In genomic region chr17:33842966-33843795, GRCm38 (mm10) we compare ENCODE assay signal across 8 mouse cellular contexts. TPM values are rescaled to one million over a fixed set of nuclear protein-coding genes. Genes with fewer than 3 reads are reported as not detected.
DNase-seq lines count a peak whose midpoint lies in the region; ATAC-seq lines count a peak whose summit lies in the region.

Gene Cd320, plus strand, starts transcription at chr17:33843091.

- peaks cover 24% of the 10 kb centered on the region for H3K36me3 ChIP-seq in heart, embryonic 14.5 days (ENCODE audit: control insufficient read depth, insufficient read depth, low read length)
- H3K36me3 ChIP-seq in liver, embryonic 13.5 days: peaks cover 20% of the 10 kb centered on the region
- H3K36me3 ChIP-seq in stomach, embryonic 16.5 days (ENCODE audit: control insufficient read depth, insufficient read depth, low read length): no peaks in the 10 kb centered on the region

- H3K4me1 ChIP-seq in brown adipose tissue, adult 24 weeks (ENCODE audit: control insufficient read depth, insufficient read depth, insufficient read length, low read length): no peaks in the 10 kb centered on the region; the same call in 1 of the 2 replicates
- H3K4me1 ChIP-seq in heart, embryonic 14.5 days (ENCODE audit: control insufficient read depth in 2 of 2, insufficient read depth in 2 of 2, low read length in 2 of 2): peaks cover 3 to 4% of the 10 kb centered on the region in 2 experiments; a peak in 1 of 4 replicates
- H3K4me1 ChIP-seq in liver, embryonic 13.5 days (replicated peaks): peaks cover 31% of the 10 kb centered on the region
- peaks cover 11% of the 10 kb centered on the region; the same call in 1 of the 2 replicates for H3K4me1 ChIP-seq in stomach, embryonic 16.5 days (ENCODE audit: control insufficient read depth, insufficient read depth, low read length)

- under 1% methylated on average over 45 of the region's 45 CpGs for WGBS in heart, embryonic 14.5 days
- under 1% methylated on average over 45 of the region's 45 CpGs for WGBS in liver, embryonic 13.5 days (ENCODE audit: insufficient replicate concordance)
- WGBS in stomach, embryonic 16.5 days: under 1% methylated on average over 45 of the region's 45 CpGs

- H3K9me3 ChIP-seq in heart, embryonic 14.5 days (ENCODE audit: control insufficient read depth, low read length): no peaks in the 10 kb centered on the region
- H3K9me3 ChIP-seq in liver, embryonic 13.5 days (replicated peaks): no peaks in the 10 kb centered on the region
- H3K9me3 ChIP-seq in stomach, embryonic 16.5 days (replicated peaks; ENCODE audit: control insufficient read depth, low read length): no peaks in the 10 kb centered on the region

- peak; percentile 82 for ATAC-seq in heart, embryonic 14.5 days (ENCODE audit: insufficient number of reproducible peaks, insufficient read depth, low FRiP score, low read depth)
- peak; percentile 90 for ATAC-seq in liver, embryonic 13.5 days (ENCODE audit: low read depth)
- peak; percentile 93 for ATAC-seq in stomach, embryonic 16.5 days (ENCODE audit: insufficient read depth, low FRiP score)

- peak within 1 kb of the TSS; percentile 81 for H3K9ac ChIP-seq in heart, embryonic 14.5 days (ENCODE audit: low read length)
- H3K9ac ChIP-seq in liver, embryonic 13.5 days: peak within 1 kb of the TSS; percentile 74
- peak within 1 kb of the TSS; percentile 85 for H3K9ac ChIP-seq in stomach, embryonic 16.5 days (ENCODE audit: low read length)

- peak within 1 kb of the TSS; percentile 15; the same call in 1 of the 2 replicates for H3K27ac ChIP-seq in brown adipose tissue, adult 24 weeks (replicated peaks; ENCODE audit: low read depth, low read length)
- 0 out of 4 replicates have a peak within 1 kb of the TSS, but pooled peaks of 1 of the 2 experiments have one; percentile 19 for H3K27ac ChIP-seq in heart, embryonic 14.5 days (replicated peaks in 1 of 2; ENCODE audit: control insufficient read depth in 1 of 2, insufficient read depth in 1 of 2, low read depth in 2 of 2, low read length in 2 of 2)
- peak within 1 kb of the TSS; percentile 15; the same call in 1 of the 2 replicates for H3K27ac ChIP-seq in liver, embryonic 13.5 days
- H3K27ac ChIP-seq in stomach, embryonic 16.5 days (ENCODE audit: low read length): no peak within 1 kb of the TSS

- H3K27me3 ChIP-seq in heart, embryonic 14.5 days (ENCODE audit: control insufficient read depth, insufficient read depth, low read length): no peaks in the 10 kb centered on the region
- H3K27me3 ChIP-seq in liver, embryonic 13.5 days: no peaks in the 10 kb centered on the region
- H3K27me3 ChIP-seq in stomach, embryonic 16.5 days (ENCODE audit: control insufficient read depth, insufficient read depth, low read length): no peaks in the 10 kb centered on the region

- H3K4me3 ChIP-seq in brown adipose tissue, adult 24 weeks (ENCODE audit: insufficient read depth, low read depth, low read length): peak within 1 kb of the TSS; percentile 90
- peak within 1 kb of the TSS; percentile 63 to 89 for H3K4me3 ChIP-seq in heart, embryonic 14.5 days (ENCODE audit: control insufficient read depth in 1 of 2, insufficient read depth in 1 of 2, low read depth in 1 of 2, low read length in 2 of 2)
- peak within 1 kb of the TSS; percentile 80 for H3K4me3 ChIP-seq in liver, embryonic 13.5 days (replicated peaks)
- peak within 1 kb of the TSS; percentile 95 for H3K4me3 ChIP-seq in stomach, embryonic 16.5 days (replicated peaks; ENCODE audit: low read length)

- H3K4me2 ChIP-seq in heart, embryonic 14.5 days (ENCODE audit: low read length): peak within 1 kb of the TSS; percentile 93
- peak within 1 kb of the TSS; percentile 86 for H3K4me2 ChIP-seq in liver, embryonic 13.5 days
- H3K4me2 ChIP-seq in stomach, embryonic 16.5 days (ENCODE audit: low read depth, low read length): peak within 1 kb of the TSS; percentile 98

- peak; percentile 96 for DNase-seq in CD4-positive, CD25-positive, alpha-beta regulatory T cell, adult 2 months (ENCODE audit: low read depth, low spot score)
- DNase-seq in fibroblast of lung, adult 2 months (ENCODE audit: low read depth): peak; percentile 81
- DNase-seq in kidney, postnatal 14 days: peak; percentile 95
- DNase-seq in liver, embryonic 13.5 days: peak; percentile 87
- DNase-seq in neural tube, embryonic 10.5 days (ENCODE audit: extremely low spot score, low spot score): peak; percentile 93

RNA-seq across cellular contexts. Expression of gene Cd320, which starts in this region (rescaled TPM):
- 21.6 and 25.3 TPM in 2 replicates for polyA plus RNA-seq in brown adipose tissue, adult 24 weeks (2012; ENCODE audit: insufficient read depth, insufficient read length, missing spikeins)
- 43.5 and 49.2 TPM in 2 replicates for polyA plus RNA-seq in heart, embryonic 14.5 days (2014; fragmentation: Nextera tagmentation; extraction: Ambion mirVana)
- polyA plus RNA-seq in liver, embryonic 13.5 days (2015; fragmentation: Nextera tagmentation; extraction: Ambion mirVana): 19.9 and 22.0 TPM in 2 replicates
- 52.0 and 54.0 TPM in 2 replicates for polyA plus RNA-seq in stomach, embryonic 16.5 days (2015; fragmentation: Nextera tagmentation; extraction: Ambion mirVana)
